Mouse (Mus musculus): ENCODE measurements around the gene 3830406C13Rik. TPM values are rescaled to one million over a fixed set of nuclear protein-coding genes. Genes with fewer than 3 reads are reported as not detected.

Gene 3830406C13Rik
- polyA plus RNA-seq, 1 experiment, result 13.5 TPM

- 87% methylated on average over 6 of the region's 6 CpGs for WGBS
- Histone ChIP-seq H3K4me1 (ENCODE audit: control insufficient read depth, insufficient read depth, low read length) (no peaks in the 10 kb centered on the region), H3K27ac (ENCODE audit: insufficient read depth, low read depth, low read length) (no peak overlapping the region), H3K4me3 (ENCODE audit: insufficient read depth, low read depth, low read length) (no peak overlapping the region), H3K27me3 (replicated peaks; ENCODE audit: control insufficient read depth, insufficient read depth, low read length) (no peaks in the 10 kb centered on the region), H3K36me3 (ENCODE audit: control insufficient read depth, insufficient read depth, low read length) (no peaks in the 10 kb centered on the region)
- no peak for DNase-seq
- no peak for TF ChIP-seq POLR2A (IDR thresholded peaks at IDR 0.05; ENCODE audit: low read depth, low read length)
- no peak for TF ChIP-seq CTCF (conservative IDR thresholded peaks at IDR 0.05; ENCODE audit: insufficient read depth, insufficient read length, low read depth, low read length)
Observed at GRCm38 (mm10) chr14:12299654-12300053, 15.7 kb downstream of the 3830406C13Rik start.

GRCm38 (mm10) chr14:12300275-12300674 lies 16.3 kb downstream of the 3830406C13Rik start:
- H3K4me3 ChIP-seq (ENCODE audit: insufficient read depth, low read depth, low read length), result no peak overlapping the region
- DNase-seq, result no peak
- TF ChIP-seq CTCF (conservative IDR thresholded peaks at IDR 0.05; ENCODE audit: insufficient read depth, insufficient read length, low read depth, low read length) (no peak), POLR2A (IDR thresholded peaks at IDR 0.05; ENCODE audit: low read depth, low read length) (no peak)
- H3K36me3 ChIP-seq (ENCODE audit: control insufficient read depth, insufficient read depth, low read length), result no peaks in the 10 kb centered on the region
- WGBS, result 82% methylated on average over 4 of the region's 4 CpGs
- no peak overlapping the region for H3K27ac ChIP-seq (ENCODE audit: insufficient read depth, low read depth, low read length)
- H3K4me1 ChIP-seq (ENCODE audit: control insufficient read depth, insufficient read depth, low read length), result no peaks in the 10 kb centered on the region
- H3K27me3 ChIP-seq (replicated peaks; ENCODE audit: control insufficient read depth, insufficient read depth, low read length), result no peaks in the 10 kb centered on the region

- no peaks in the 10 kb centered on the region for H3K4me1 ChIP-seq (ENCODE audit: control insufficient read depth, insufficient read depth, low read length)
- no peak overlapping the region for H3K4me3 ChIP-seq (ENCODE audit: insufficient read depth, low read depth, low read length)
- H3K27me3 ChIP-seq (replicated peaks; ENCODE audit: control insufficient read depth, insufficient read depth, low read length), result no peaks in the 10 kb centered on the region
- no peaks in the 10 kb centered on the region for H3K36me3 ChIP-seq (ENCODE audit: control insufficient read depth, insufficient read depth, low read length)
- peak; percentile 8 for DNase-seq
- no peak overlapping the region for H3K27ac ChIP-seq (ENCODE audit: insufficient read depth, low read depth, low read length)
- 71% methylated on average over 3 of the region's 3 CpGs for WGBS
- TF ChIP-seq CTCF (conservative IDR thresholded peaks at IDR 0.05; ENCODE audit: insufficient read depth, insufficient read length, low read depth, low read length) (no peak), POLR2A (IDR thresholded peaks at IDR 0.05; ENCODE audit: low read depth, low read length) (no peak)
Observed at GRCm38 (mm10) chr14:12300677-12301076, 16.7 kb downstream of the 3830406C13Rik start.

- DNase-seq, result peak; percentile 50
- Histone ChIP-seq H3K4me3 (ENCODE audit: insufficient read depth, low read depth, low read length) (no peak overlapping the region), H3K27ac (ENCODE audit: insufficient read depth, low read depth, low read length) (no peak overlapping the region), H3K36me3 (ENCODE audit: control insufficient read depth, insufficient read depth, low read length) (no peaks in the 10 kb centered on the region), H3K4me1 (ENCODE audit: control insufficient read depth, insufficient read depth, low read length) (no peaks in the 10 kb centered on the region), H3K27me3 (replicated peaks; ENCODE audit: control insufficient read depth, insufficient read depth, low read length) (no peaks in the 10 kb centered on the region)
- WGBS, result 46% methylated on average over 2 of the region's 2 CpGs
- no peak for TF ChIP-seq CTCF (conservative IDR thresholded peaks at IDR 0.05; ENCODE audit: insufficient read depth, insufficient read length, low read depth, low read length)
- TF ChIP-seq POLR2A (IDR thresholded peaks at IDR 0.05; ENCODE audit: low read depth, low read length), result no peak
Observed at GRCm38 (mm10) chr14:12303106-12303505, 19.1 kb downstream of the 3830406C13Rik start.

GRCm38 (mm10) chr14:12333622-12334021 lies 49.6 kb downstream of the 3830406C13Rik start:
- TF ChIP-seq POLR2A (IDR thresholded peaks at IDR 0.05; ENCODE audit: low read depth, low read length) (no peak), CTCF (conservative IDR thresholded peaks at IDR 0.05; ENCODE audit: insufficient read depth, insufficient read length, low read depth, low read length) (peak; percentile 45)
- Histone ChIP-seq H3K27me3 (replicated peaks; ENCODE audit: control insufficient read depth, insufficient read depth, low read length) (peaks cover 3% of the 10 kb centered on the region; the same call in 1 of the 2 replicates), H3K36me3 (ENCODE audit: control insufficient read depth, insufficient read depth, low read length) (no peaks in the 10 kb centered on the region), H3K4me1 (ENCODE audit: control insufficient read depth, insufficient read depth, low read length) (no peaks in the 10 kb centered on the region), H3K4me3 (ENCODE audit: insufficient read depth, low read depth, low read length) (no peak overlapping the region), H3K27ac (ENCODE audit: insufficient read depth, low read depth, low read length) (no peak overlapping the region)
- WGBS, result 80% methylated on average over 7 of the region's 7 CpGs
- no peak for DNase-seq

- Histone ChIP-seq H3K27ac (ENCODE audit: insufficient read depth, low read depth, low read length) (no peak overlapping the region), H3K27me3 (replicated peaks; ENCODE audit: control insufficient read depth, insufficient read depth, low read length) (peaks cover 4% of the 10 kb centered on the region), H3K4me3 (ENCODE audit: insufficient read depth, low read depth, low read length) (no peak overlapping the region), H3K4me1 (ENCODE audit: control insufficient read depth, insufficient read depth, low read length) (no peaks in the 10 kb centered on the region), H3K36me3 (ENCODE audit: control insufficient read depth, insufficient read depth, low read length) (no peaks in the 10 kb centered on the region)
- no peak for TF ChIP-seq CTCF (conservative IDR thresholded peaks at IDR 0.05; ENCODE audit: insufficient read depth, insufficient read length, low read depth, low read length)
- TF ChIP-seq POLR2A (IDR thresholded peaks at IDR 0.05; ENCODE audit: low read depth, low read length), result no peak
- WGBS, result 45% methylated on average over 7 of the region's 7 CpGs
- DNase-seq, result no peak
Observed at GRCm38 (mm10) chr14:12334925-12335324, 51.0 kb downstream of the 3830406C13Rik start.

GRCm38 (mm10) chr14:12337421-12337997 lies 53.5 kb downstream of the 3830406C13Rik start:
- H3K4me1 ChIP-seq (ENCODE audit: control insufficient read depth, insufficient read depth, low read length), result no peaks in the 10 kb centered on the region
- TF ChIP-seq CTCF (conservative IDR thresholded peaks at IDR 0.05; ENCODE audit: insufficient read depth, insufficient read length, low read depth, low read length), result no peak
- TF ChIP-seq POLR2A (IDR thresholded peaks at IDR 0.05; ENCODE audit: low read depth, low read length), result no peak
- H3K27me3 ChIP-seq (replicated peaks; ENCODE audit: control insufficient read depth, insufficient read depth, low read length), result peaks cover 6% of the 10 kb centered on the region
- H3K36me3 ChIP-seq (ENCODE audit: control insufficient read depth, insufficient read depth, low read length), result no peaks in the 10 kb centered on the region
- H3K4me3 ChIP-seq (ENCODE audit: insufficient read depth, low read depth, low read length), result no peak overlapping the region
- H3K27ac ChIP-seq (ENCODE audit: insufficient read depth, low read depth, low read length), result no peak overlapping the region
- 16% methylated on average over 8 of the region's 8 CpGs for WGBS
- no peak for DNase-seq

Data from kidney, adult 2 months (tissue).